Mouse (Mus musculus) gastrocnemius, adult 8-10 months (tissue): ENCODE measurements at regions not wholly inside any gene's neighbourhood (a gene's known extent, or its start where the extent isn't known, plus 50 kb on each side); places are given as distances from the start of the nearest gene placed in this dataset.

Experiments
- DNase-seq, 2 experiments: peaks; one replicate each; pipeline ENCODE4 v3.0.0; 2022; ENCODE audit warnings: low spot score in 2 of 2

DNA sequence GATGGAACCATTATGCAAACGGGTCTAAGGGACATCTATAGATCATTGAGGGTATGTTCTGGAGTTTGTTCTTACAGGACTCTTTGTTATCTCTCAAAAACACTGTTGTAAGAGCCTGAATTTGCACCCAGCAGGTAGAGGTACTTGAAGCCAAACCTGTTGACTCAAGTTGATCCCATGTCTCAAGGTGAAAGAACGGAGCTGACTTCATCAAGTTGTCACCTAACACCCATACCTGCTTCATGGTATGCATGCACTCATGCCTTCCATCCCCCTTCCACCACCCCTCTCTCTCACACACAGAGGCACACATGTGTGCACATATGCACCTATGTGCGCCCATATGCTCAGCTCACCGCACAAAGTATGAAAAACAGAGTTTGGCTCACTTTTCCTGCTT lies 189.0 kb downstream of the Ttll7 start:
- DNase-seq, result no peak

DNA sequence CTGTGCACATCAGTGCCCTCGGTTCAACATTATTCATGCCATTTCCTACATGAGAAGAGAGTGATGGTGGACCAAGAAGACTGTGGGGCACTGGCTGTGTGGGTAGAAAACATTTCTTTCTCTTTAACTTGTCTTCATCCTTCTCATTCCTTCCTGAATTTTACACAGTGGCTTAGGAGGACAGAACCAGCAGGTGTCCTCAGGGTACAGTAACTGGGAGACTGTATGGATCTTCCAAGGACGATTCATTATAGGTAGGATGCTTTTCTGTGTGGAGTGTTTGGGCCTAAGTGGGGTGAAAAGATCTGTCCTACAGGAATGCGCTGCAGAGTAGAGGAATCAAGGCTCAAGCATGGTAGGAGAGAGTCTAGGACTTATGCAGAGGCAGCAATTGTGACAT lies 190.7 kb downstream of the Ttll7 start:
- no peak for DNase-seq

DNA sequence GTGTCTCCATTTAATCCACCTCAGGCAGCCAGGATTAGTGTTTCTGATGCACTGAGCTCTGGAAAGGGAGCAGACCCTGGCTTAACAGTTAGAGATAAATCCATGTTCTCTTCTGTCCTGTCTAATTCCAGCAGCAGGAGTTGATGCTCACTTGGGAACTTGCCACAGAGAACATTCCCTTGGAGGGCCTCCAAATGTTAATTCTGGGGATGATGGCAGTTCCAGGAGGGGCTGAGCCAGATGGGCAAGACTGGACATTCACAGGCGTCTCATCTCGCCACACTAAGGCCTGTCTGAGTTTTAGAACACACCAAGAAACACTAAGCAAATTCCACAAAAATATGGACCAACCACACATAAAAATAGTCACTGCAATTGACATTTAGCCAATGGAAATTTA lies 194.5 kb downstream of the Ttll7 start:
- peak in 1 of 2 experiments; percentile 24 for DNase-seq

DNA sequence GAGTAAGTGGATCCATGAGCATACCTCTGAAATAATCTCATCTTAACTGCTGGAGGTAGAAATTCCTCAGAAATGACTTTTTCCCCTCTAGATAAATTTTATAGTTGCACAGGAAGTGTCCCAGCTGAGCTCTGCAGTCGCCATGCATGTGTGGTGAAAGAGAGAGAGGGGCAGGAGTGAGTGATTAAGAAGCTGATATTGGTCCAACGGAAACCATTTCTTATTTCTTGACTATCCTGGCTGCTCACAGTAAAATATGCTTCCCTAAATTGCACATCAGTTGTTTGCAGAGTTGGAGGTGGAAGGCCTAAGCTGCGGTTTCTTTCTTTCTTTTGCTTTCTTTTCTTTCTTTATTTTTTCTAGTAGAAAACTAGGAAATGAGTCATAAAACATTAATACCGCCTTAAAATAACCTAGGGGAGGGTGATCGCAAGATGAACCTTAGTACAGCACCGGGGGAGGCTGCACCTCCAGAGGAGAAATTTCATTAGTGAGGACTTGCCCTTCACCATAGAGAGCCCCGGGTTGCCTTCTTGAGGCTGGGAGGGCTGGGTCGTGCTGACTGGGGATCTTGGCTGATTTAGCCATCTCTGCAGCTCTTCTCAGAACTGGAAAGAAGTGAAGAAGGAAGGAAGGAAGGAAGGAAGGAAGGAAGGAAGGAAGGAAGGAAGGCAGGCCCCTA lies 202.1 kb downstream of the Ttll7 start:
- no peak for DNase-seq

DNA sequence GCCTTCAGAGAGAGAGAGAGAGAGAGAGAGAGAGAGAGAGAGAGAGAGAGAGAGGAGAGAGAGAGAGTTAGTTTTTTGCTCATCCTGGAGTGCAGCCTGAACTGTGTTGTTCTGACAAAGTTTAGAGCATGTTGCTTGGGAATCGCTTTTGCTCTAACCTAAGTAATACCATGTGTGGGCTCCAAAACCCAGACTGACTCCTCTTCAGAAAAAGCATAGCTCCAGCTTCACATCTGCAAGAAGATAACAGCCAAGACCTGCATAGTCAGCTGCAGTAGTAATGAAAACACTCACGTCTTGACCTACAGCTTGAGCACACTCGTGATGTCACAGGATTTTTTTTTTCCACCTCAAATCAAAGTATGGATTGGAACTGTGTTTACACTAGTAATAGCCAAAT lies 205.7 kb downstream of the Ttll7 start:
- DNase-seq, result no peak

DNA sequence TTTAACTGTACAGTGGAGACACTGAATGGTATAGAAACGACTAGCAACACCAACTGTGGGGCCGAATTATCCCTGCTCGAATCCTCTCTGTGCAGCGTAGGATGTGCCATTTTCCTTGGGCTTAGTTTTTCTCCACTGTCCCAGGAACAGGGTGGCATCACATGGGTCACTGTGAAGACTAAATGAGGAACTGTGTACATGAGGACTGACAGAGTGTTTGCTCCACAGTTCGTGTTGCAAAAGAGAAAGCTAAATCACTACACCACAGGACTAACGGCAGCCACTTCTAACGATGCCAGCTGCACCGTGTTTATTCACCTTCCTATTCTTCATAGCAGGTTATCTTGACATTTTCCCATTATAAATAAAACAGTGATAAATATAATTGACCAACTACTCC lies 208.5 kb downstream of the Ttll7 start:
- DNase-seq, result no peak

DNA sequence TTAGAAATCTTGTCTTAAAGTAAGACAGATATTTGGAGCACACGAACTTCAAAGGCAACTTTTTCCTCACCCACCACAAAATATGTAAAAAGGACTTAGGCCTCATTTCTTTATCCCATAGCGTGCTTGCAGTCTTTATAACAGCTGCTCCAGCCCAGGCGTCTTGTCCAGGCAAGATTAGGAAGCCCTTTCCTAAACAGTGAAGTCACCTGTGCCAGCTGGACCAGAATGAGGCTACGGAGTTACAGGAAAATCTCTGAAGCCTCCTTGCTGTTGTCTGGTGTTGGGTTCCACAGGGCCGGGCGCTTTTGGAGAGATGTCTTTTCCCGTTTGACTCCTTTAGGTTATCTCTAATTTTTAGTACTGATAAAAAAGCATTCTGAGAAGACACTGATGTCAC lies 210.3 kb downstream of the Ttll7 start:
- DNase-seq, result no peak

DNA sequence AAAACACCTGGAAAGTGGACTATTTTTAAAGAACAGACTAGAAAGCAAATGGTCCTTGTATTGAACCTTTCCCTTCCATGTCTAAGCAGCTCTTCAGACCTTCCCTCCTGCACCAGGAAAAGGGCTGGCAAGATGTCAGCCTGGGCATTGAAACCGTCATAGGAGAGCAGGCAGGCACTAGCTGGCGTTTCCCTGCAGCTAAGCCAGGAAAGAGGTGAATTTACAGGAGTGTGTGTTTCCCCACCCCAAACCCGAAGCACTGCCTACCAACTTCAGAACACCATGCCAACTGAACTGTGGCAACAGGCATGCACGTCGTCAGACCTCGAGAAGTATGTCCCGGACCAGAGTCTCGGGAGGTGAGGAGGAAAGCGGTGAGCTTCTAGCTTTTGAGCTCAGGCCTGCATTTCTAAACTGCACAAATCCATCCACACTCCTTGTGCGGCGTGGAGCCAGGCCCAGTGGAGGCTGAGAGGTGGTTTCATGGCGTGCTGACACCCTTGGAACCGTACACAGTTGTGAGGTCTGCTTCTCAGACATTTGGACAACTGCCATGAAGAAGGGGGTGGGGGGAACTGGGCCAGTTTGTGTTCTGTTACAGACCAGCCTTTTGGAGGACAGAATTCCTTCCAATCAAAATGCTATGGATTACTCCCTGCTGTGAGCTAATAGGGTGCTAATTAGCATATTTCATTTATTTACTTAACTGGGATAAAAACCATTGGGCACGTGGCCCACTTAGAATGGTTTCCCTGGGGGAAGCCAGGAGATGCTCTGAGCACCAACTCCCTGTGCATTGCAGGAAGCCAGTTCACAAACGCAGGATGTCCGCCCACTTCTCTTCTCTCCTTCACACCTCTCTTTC lies 211.6 kb downstream of the Ttll7 start:
- DNase-seq, result peak in 1 of 2 experiments; percentile 7

DNA sequence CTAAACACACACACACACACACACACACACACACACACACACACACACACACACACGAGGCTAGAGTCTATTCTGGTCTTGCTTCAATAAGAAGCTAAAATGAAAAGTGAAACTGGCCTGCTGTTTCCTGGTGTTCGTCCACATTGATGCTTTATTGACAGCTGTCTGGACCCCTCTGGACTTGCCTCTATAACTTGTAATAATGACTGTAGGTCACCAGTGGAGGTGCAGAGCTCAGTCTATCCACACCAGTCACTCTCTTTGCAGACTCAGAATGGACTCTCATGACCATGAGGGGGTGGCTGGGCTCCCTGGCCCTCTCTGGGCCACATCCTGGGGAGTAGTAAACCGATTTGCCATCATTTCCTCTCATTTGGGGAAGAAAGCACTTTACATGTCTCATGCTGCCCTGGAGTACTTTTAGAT lies 212.3 kb downstream of the Ttll7 start:
- DNase-seq, result no peak

DNA sequence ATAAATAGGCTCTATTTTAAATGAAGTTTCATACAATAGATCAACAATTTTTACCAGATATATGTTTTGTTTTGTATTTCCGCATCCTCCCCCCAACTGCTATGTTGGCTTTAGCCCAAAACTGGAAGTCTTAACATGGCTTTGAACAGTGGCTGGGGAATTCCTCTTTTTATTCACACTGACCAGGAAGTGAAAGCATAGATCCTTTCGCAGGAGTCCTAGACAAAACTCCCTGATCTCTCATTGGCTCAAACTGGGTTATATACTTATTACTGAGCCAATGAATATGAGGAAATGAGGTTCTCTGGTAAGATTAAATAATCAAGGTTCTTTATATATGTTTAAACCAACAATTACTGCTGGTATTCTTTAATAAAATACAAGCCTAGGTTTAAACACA lies 218.8 kb downstream of the Ttll7 start:
- no peak for DNase-seq

DNA sequence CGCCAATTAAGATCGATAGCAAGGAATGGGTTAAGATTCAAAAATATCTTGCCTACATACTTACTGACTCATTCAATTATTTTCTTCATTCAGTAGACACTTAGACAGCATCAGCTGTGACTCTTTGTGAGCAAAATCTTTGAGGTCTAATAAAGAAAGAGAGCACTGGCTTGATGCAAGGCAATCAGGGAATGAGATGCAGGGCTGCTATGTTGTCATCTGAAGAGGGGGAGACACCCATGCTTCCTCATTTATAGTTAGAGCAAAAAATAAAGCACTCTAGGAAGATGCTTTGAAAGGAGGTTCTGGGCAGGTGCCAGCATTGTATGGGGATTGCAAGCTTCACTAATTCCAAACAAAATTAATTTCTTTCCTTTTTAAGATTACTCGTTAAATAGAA lies 228.0 kb downstream of the Ttll7 start:
- no peak for DNase-seq

DNA sequence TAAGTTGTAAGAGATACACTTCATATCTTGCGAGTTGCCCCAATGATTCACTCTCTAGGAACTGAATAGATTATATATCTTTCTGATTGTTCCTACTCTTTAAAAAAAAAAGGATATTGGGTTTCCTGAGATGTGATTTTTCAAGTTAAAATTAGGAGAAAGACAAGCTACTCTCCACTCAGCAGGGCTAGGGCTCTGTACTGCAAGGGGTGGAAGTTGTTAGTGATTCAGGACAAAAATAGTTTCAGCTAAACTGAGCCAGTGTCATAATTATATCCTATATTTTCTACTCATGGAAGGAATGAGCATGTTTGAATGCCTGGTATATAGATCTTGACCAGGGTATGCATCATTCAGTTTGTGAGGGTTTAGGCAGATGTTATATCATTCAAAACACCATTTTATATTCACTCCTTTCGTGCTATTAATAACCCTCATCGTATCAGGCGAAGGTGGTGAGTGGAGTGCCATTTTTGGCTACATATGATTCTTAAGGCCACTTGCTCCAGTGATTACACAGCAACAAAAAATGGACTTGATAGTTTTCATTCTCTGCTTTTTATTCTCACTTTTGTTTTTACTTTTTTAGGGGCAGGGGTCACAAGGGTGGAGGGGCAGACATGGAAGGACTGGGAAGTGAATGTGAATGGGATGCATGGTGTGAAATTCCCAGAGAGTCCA lies 228.7 kb downstream of the Ttll7 start:
- no peak for DNase-seq

DNA sequence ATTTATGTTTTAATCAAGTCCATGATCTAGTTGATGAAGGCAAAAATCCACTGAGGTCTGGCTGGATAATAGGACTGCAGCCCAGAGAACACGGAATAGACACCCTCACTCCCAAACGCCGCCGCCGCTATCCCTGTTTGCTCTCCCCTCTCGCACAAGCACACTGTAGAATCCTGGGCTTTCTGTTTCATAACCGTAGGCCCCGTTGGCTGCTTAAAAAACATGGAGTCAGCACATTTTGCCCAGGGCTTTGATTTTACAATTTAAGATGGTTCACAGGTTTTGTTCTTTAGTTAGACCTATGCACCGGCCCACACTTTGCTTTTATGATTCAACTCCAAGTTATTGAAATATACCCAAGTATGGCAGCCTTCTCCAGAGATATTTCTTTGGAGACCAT lies 229.6 kb downstream of the Ttll7 start:
- no peak for DNase-seq

DNA sequence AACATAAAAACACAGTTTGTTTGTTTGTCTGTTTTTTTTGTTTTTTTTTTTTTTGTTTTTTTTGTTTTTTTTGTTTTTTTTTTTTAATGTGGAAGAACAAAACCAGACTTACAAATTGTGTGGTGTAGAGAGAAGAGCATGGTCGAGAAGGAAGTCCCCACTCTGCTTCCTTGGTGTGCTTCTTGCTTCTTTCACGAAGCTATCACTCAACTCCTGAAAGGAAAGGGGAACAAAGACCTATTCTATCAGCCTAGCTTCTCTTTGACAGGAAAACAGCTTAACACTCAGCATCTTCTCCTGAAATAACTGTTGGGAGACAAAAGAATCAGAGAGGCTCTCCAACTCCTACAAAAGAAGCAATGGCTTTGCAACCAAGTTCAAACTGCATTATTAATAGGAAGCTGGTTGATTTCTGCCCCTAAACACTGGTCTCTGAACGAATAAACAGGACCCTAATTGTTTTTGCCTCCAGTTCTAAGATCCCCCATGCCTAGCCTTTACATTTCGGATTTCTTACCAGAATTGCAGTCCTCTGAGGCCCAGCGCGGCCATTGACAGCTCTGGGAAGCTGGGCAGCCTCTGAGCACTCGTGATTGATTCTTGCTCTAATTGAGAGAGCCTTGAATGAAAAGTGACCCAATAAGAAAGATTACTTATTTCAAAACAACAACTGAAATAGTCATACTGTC lies 230.2 kb downstream of the Ttll7 start:
- DNase-seq, result no peak

DNA sequence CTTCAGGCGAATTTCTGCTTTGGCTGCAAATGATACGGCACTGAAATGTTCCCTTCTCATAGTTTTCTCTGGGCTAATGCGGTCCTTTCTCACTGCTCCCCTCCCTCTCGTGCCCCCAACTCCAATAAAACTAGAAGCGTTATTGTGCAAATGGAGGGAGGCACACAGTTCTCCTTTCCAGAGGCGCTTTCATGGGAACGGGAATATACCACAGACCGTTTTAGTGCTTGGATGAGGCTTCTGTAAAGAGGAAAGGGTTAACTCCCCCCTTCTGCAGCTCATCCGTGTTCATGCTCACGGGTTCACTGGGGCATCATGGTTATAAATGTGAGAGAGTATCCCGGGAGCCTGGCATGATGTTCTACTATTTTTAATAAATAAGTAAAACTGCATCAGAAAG lies 231.2 kb downstream of the Ttll7 start:
- DNase-seq, result no peak

DNA sequence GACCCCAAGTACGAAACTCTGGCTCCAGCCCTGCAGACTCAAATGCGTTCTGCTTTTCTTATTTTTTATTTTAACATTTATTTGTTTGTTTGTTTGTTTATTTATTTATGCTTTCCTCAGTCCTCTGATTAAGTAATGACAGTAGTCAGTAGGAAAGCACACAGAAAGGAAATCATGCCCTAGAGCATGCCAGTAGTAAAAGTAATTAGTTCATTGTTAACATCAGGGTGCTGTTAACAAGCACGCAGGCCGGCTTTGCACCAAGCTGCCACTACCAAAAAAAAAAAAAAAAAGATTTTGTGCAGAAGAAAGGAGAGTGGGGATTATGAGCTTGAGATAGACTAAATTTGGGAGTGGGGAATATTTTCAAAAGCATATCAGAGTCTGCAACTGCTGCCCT lies 231.7 kb downstream of the Ttll7 start:
- DNase-seq, result no peak

DNA sequence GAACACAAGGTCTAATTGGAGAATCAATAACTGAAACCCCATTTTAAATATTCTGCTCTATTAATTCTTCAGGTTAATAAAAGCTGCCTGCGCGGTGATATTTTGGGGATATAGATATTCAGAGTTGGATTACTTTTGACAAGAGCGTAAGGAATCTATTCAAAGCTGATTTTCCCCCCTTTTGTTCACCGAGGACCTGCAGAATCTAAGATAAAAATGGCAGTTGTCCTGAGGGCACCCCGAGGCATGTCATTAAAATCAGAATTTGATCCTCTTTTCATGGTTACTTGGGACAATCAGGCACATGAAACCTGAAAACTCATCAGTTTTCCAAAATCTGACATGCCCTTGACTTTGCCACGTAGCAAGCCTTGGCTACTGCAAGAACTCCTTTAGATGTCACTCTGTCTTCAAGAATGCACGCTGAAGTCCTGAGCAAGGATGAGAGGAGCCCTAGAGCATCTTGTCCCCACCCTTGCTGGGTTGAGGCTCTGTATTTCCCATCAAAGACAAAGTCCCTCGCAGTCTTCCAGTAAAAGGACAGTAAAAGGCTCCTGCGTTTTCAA lies 232.5 kb downstream of the Ttll7 start:
- no peak for DNase-seq

DNA sequence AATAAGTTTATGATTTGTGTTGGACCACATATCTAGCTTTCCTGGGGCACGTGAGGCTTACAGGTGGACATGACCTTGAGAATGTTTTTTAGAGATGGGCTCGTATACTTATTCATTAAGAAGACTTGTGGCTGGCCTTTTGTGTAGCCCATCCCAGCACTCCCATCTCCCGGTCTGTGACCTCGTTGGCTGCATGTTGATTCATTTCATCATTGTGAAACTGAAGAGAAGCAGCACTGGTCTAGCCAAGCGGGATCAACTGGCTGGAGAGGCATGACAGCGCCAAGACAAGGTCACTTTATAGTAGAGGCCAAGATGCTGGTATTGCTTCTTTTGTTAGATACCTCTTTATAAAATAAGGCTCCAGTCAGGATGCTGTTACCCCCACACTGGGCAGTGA lies 236.0 kb downstream of the Ttll7 start:
- DNase-seq, result no peak

DNA sequence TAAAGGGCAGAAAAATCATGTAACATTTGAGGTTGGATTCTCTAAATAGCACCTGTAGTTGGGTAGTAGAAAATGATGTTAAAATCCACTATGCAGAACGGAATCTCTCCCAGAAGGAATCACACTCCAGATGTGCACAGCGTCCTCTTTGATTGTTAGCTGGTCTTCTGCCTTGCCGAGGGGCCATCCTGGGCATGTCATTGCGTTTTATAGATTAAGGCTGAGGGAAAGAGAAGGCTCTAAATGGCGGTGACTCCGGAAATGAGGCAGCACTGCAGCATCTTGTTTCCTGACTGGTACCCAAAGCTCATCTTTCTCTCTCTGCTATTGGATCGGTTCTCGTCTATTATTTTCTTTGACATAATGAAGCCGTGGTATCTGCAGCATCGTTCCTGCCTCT lies 237.5 kb downstream of the Ttll7 start:
- no peak for DNase-seq

DNA sequence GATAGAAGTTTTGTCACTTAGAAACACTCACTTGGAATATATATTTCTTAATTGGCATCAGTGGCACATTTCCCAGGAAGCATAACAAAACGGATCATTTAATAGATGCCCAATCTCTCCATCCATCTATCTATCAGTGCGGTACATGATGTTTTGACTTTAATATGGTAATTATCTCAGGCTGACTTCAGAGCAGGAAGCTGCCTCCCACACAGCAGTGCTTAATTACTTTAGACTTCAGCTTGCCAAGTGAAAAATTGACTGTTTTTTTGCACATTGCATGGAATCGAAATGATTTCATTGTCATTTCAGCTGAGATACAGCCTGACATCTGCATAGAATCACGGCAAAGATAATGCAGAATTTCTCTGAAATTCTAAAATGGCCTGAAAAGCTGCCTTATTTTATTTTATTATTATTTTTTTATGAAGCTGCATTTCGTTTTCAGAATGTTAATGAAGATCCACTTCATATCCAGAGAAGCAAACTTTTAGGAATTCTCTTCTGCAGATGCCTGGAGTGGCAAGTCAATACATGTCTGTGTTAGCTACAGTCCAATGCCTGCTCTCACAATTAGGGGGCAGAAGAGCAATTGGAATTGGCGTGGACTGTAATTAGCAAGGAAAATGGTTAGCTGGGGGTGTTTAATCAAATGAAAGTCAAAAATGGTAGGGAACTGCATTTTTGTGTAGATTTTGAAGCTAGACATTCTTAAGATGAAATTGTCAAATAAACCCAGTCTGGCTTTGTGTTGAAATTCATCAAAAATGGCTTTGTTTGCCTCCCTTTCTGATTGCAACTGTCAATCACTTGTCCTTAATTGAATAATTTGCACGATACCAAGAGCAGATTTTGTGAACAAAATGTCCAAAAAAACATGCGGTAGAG lies 240.3 kb downstream of the Ttll7 start:
- no peak for DNase-seq

DNA sequence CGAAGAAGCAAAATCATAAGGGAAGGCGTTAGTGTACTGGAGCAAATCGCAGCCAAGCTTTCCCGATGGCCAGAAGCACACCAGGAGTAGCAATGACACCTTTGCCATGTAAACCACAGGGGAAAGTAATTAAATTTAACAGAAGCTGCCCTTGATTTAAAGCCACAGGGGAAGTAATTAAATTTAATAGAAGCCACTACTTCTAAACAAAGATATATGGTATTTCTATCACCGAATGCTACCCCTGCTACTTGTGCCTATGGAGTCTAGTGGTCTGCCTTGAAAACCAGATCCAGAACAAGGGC lies 240.9 kb downstream of the Ttll7 start:
- DNase-seq, result no peak
